Mouse (Mus musculus) urinary bladder, adult 2 months (tissue): ENCODE measurements around the gene Rsrc2. TPM values are rescaled to one million over a fixed set of nuclear protein-coding genes. Genes with fewer than 3 reads are reported as not detected.
"Not testable (repeated sequence)": the region's sequence is repeated elsewhere in the genome, so short reads cannot be mapped to it uniquely, and the experiment has no call there.

Experiments
- DNase-seq: peaks from one replicate; pipeline ENCODE4 v3.0.0; 2022; ENCODE audit warnings: low spot score
- polyA plus RNA-seq: library from polyadenylated mRNA; depleted of rRNA; stranded (reverse); fragments of >200 nt; gene quantifications from 2 replicates; pipeline ENCODE4 v1.2.3, GENCODE M21; 2012; rRNA removed

Gene Rsrc2
- 87.0 and 89.6 TPM in 2 replicates for polyA plus RNA-seq

GRCm38 (mm10) chr5:123749065-123750064, at the start of gene Rsrc2, which contains the start of gene Kntc1:
Rsrc2 (minus strand) TSS chr5:123749414.
Kntc1 (plus strand) TSS chr5:123749716.
- DNase-seq = peak; percentile 92

DNA sequence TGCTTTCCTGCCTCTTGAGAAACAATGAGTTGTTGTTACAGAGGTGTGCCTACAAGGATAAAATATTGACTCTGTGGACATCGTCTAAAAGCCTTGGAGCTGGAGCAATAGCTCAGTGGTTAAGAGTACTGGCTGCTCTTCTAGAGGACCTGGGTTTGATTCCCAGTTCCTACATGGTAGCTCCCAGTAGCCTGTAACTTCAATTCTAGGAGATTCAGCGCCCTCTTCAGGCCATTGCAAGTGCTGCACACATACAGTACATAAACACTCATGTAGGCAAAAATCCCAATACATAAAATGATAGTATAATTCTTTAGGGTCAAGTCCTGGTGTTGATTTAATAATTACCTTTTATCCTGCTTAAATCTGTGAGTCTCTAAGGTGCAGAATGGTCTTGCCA, 43.9 kb upstream of the Rsrc2 start:
- DNase-seq = no peak

- DNase-seq = no peak
These were observed 39.8 kb upstream of the Rsrc2 start for GRCm38 (mm10) chr5:123788976-123789375.

- no peak for DNase-seq
These were observed 32.6 kb upstream of the Rsrc2 start for GRCm38 (mm10) chr5:123781864-123782263.

GRCm38 (mm10) chr5:123780716-123781115, 31.5 kb upstream of the Rsrc2 start:
- DNase-seq = no peak

- DNase-seq = no peak
These were observed 24.2 kb upstream of the Rsrc2 start for GRCm38 (mm10) chr5:123773441-123773840.

- DNase-seq = not testable (repeated sequence)
These were observed 17.2 kb upstream of the Rsrc2 start for GRCm38 (mm10) chr5:123766455-123766854.

DNA sequence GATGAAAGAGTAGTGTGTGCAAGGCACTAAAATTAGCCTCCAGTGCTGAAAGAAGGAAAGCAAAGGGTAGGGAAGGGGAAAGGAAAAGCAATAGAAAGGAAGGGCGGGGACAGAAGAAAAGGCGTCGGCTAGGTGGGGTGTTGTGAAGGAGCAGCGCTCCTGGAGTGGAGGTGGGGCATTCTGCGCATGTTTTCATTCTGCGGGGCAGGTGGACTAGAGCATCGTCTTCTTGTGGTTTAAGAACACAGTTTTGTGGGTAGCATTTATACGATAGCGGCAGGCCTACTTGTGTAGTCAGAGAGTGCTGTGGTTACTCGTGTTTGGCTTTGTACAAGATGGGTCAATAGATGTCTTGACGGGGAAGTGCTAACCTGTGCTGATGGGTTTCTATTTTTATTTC, 16.3 kb upstream of the Rsrc2 start:
- DNase-seq = no peak

DNA sequence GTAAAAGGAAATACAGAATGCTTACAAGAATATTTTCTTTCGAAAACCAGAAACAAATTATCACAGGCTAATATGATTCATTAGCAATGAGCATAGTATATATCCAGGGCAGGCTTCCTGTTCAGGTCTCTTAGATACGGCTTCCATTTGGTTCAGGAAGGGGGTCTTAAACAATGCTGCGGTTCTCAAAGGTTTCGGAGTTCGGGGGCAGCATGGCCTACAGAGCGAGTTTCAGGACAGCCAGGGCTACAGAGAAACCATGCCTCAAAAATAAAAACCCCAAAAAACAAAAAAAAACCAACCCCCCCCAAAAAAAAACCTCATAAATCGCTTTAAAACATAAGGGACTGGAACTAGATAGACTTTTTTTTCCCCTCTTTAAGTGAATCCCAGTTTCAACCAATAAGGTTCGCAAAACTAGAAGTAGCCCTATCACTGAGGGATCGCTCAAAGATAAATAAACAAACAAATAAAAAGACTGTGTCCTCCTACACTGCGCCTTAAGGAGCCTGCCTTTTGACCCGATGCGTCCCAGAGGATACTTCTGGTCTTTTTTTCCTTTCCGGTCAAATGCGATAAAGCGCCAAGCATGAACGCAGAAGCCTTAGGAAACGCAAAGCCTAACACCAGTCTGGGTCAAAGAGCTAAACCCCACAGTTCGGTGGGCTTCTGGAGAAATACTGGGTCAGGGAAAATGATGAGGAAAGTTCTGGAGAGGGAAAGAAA, 712 bp downstream of the Rsrc2 start:
- DNase-seq = no peak

DNA sequence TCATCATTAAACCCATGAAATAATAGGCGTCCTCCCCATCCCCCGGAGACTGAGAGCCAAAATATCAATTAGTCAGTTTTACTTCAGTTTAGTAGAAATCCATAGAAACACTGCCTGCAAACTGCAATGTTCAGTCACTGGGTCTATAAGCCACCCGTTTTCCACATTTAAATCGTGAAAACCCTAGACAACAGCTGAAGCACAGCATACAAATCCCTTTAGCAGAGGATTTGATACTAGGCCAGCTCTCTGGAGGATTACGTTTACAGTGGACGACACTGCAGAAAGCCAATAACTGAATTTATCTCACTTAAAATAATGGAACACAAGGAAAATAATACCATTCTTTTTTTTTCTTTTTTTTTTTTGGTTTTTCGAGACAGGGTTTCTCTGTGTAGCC, 1.6 kb downstream of the Rsrc2 start:
- DNase-seq = no peak

- DNase-seq = no peak
These were observed 3.0 kb downstream of the Rsrc2 start for GRCm38 (mm10) chr5:123746253-123746652.

GRCm38 (mm10) chr5:123744358-123744757, 4.9 kb downstream of the Rsrc2 start:
- no peak for DNase-seq

GRCm38 (mm10) chr5:123730981-123731380, 18.2 kb downstream of the Rsrc2 start:
- no peak for DNase-seq

DNA sequence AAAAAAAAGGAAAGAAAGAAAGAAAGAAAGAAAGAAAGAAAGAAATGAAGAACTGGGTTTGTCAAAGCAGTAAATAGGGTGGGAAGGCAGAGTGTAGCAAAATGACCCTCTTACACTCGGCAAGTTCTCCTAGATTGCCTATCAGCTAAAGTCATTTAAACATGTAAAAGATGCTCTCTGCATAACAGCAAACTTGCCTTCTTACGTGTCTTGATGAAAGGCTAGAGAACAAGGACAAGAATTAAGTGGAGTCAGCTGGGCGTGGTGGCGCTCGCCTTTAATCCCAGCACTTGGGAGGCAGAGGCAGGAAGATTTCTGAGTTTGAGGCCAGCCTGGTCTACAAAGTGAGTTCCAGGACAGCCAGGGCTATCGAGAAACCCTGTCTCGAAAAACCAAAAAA, 25.4 kb downstream of the Rsrc2 start:
- DNase-seq = not testable (repeated sequence)

GRCm38 (mm10) chr5:123720328-123721311, 28.6 kb downstream of the Rsrc2 start, which contains the start of gene Zcchc8:
Zcchc8 (minus strand) TSS chr5:123721100.
- peak; percentile 77 for DNase-seq

DNA sequence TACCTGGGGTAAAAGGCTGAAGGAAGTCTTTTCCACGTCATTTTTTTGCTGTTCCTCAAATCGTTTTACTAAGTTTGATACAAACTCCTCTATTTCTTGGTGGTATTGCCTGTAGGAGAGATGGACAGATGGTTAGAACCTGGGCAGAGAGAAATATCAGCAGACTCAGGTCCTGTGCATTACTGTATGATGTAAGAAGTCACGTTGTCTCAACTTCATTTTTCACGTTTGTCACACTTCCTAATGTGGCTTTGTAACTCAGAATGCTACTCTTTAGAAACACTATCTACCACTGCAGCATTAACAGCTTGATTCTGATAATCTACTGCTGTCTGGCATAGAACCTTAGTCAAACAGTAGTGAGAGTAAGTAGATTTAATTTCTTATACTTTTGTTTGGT, 34.6 kb downstream of the Rsrc2 start:
- no peak for DNase-seq

DNA sequence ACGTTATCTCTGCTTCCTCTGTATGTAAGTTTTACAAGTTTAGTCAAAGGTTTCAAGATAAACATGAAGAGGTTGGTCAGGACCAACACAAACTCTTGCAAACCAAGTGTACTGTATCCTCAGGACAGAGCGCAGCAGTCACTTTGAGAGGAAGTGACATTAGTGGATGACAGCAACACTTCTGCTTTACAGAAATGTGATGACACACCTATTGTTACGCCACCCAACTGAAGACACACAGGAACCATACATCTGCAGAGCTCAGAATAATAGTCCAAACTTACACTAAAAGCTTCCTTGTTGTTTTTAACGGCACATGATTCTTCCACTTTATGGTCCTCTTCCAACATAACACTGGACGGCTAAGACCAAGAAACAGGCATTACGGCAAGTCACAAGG, 35.4 kb downstream of the Rsrc2 start:
- DNase-seq = no peak

DNA sequence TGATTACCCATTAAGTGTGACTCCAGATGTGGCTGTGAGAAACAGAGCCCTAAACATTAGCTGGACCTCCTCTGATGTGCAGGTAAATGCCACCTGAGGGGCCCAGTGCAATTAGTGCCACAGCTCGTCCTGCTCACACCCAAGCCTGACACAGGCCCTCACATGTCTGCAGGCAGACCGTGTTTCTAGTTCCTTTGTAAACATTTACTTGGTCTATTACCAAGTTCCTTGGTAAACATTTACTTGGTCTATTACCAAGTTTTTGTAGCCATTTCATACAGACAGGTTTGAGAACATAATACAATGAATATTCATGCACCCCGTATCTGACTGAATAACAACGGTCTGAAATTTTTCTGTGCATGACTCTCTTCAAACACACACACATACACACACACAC, 39.6 kb downstream of the Rsrc2 start:
- no peak for DNase-seq

- no peak for DNase-seq
These were observed 40.6 kb downstream of the Rsrc2 start for GRCm38 (mm10) chr5:123708598-123708997.

GRCm38 (mm10) chr5:123700625-123701024, 48.6 kb downstream of the Rsrc2 start:
- no peak for DNase-seq

DNA sequence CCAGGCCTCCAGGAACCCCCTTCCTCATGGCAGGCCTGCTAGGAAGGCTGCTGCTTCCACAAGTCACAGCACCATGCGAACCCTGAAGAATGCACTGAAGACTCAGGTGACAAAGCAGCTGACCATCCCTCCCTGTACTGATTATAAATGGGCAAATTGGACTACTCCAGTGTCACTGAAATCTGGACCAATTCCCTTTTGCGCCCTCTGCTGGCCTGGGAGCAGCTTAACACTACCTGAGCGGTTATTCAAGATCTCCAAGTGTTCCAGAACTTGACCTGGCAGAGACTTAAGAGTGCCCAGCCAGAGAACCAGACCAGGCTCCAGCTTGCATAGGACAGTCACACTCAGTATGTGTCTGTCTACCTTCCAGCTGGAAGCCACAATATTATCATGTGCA, 50.0 kb downstream of the Rsrc2 start:
- DNase-seq = peak; percentile 54
